Mouse (Mus musculus) kidney, embryonic 15.5 days (tissue): ENCODE measurements around the gene Nat8f2. TPM values are rescaled to one million over a fixed set of nuclear protein-coding genes. Genes with fewer than 3 reads are reported as not detected.
"Not testable (repeated sequence)": the region's sequence is repeated elsewhere in the genome, so short reads cannot be mapped to it uniquely, and the experiment has no call there.

Source experiments
- ATAC-seq: fragments of 200-750 bp; cut with Nextera tagmentation; replicated peaks from 2 replicates; pipeline ENCODE4 v1.8.0; 2017; ENCODE audit warnings: moderate TSS enrichment; ENCODE audit not compliant: low FRiP score
- H3K27ac ChIP-seq: fragments of 300-500 bp; sonication (generic); 2 replicates; pipeline ENCODE4 v1.5.1; 2015; ENCODE audit warnings: mild to moderate bottlenecking, inconsistent platforms
- H3K27me3 ChIP-seq: fragments of 300-500 bp; sonication (generic); 2 replicates; pipeline ENCODE4 v1.6.1; 2015; ENCODE audit warnings: inconsistent platforms
- H3K36me3 ChIP-seq: fragments of 300-500 bp; sonication (generic); 2 replicates; pipeline ENCODE4 v1.6.1; 2015; ENCODE audit warnings: inconsistent platforms
- H3K4me1 ChIP-seq: fragments of 300-500 bp; sonication (generic); 2 replicates; pipeline ENCODE4 v1.6.1; 2015; ENCODE audit warnings: inconsistent platforms
- H3K4me2 ChIP-seq: fragments of 300-500 bp; sonication (generic); 2 replicates; pipeline ENCODE4 v1.6.1; 2015; ENCODE audit warnings: moderate library complexity, mild to moderate bottlenecking, inconsistent platforms
- H3K4me3 ChIP-seq: fragments of 300-500 bp; sonication (generic); replicated peaks from 2 replicates; pipeline ENCODE4 v1.5.1; 2015; ENCODE audit warnings: mild to moderate bottlenecking, inconsistent platforms
- H3K9ac ChIP-seq: fragments of 300-500 bp; sonication (generic); 2 replicates; pipeline ENCODE4 v1.6.1; 2015; ENCODE audit warnings: mild to moderate bottlenecking, inconsistent platforms
- H3K9me3 ChIP-seq: fragments of 300-500 bp; sonication (generic); replicated peaks from 2 replicates; pipeline ENCODE4 v1.6.1; 2016; ENCODE audit warnings: inconsistent platforms
- WGBS: fragments of 180-500 bp; shearing (Covaris S2); methylation state at CpG from one replicate; pipeline ENCODE4 v1.1.7; 2015; ENCODE audit warnings: mixed read lengths; 5-methylcytosine and 5-hydroxymethylcytosine counted together
- polyA plus RNA-seq: library from polyadenylated mRNA; unstranded; fragments of >200 nt; fragmentation: Nextera tagmentation; extraction: Ambion mirVana; gene quantifications from 2 replicates; pipeline ENCODE4 v1.2.1, GENCODE M21; 2015

Gene Nat8f2
- polyA plus RNA-seq, 1 experiment from 2014 or later = 1.5 TPM

- not testable (repeated sequence) for H3K27ac ChIP-seq, H3K4me1 ChIP-seq, H3K27me3 ChIP-seq, ATAC-seq, H3K9me3 ChIP-seq, H3K4me2 ChIP-seq, H3K9ac ChIP-seq, H3K4me3 ChIP-seq, H3K36me3 ChIP-seq
- WGBS = 77% methylated on average over 7 of the region's 8 CpGs
Measured at GRCm38 (mm10) chr6:85898596-85899475, 29.9 kb upstream of the Nat8f2 start.

DNA sequence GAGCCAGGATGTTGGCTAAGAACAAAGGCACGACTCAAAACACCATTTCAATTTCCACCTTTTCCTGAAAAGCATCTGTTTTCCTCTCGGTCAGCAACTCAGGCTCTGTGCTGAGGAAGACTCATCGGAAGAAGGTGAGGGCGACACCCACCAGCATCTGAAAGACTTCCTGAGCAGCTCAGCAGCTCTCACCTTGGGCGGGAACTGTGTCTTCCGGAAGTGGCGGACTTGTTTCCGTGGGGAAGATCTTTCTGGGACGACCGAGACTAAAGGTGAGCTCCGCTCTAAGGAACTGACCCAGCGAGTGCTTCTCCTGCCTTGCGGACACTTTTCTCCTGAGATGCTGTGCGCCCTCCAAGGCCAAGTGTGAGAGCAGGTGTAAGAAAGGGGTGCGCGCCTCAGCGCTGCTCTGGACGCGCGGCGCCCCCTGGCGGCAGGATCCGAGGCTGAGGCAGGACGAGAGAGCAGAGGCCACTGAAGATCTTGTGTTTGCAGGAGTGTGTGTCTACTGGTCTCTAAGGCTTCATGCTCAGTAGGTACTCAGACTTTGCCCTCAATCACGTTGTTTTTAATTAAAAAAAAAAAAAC is 26.2 kb upstream of the Nat8f2 start:
- ATAC-seq, H3K4me3 ChIP-seq, H3K27me3 ChIP-seq, H3K9ac ChIP-seq, H3K36me3 ChIP-seq, H3K27ac ChIP-seq, H3K4me1 ChIP-seq, H3K4me2 ChIP-seq, H3K9me3 ChIP-seq: not testable (repeated sequence)
- WGBS = 77% methylated on average over 25 of the region's 25 CpGs

DNA sequence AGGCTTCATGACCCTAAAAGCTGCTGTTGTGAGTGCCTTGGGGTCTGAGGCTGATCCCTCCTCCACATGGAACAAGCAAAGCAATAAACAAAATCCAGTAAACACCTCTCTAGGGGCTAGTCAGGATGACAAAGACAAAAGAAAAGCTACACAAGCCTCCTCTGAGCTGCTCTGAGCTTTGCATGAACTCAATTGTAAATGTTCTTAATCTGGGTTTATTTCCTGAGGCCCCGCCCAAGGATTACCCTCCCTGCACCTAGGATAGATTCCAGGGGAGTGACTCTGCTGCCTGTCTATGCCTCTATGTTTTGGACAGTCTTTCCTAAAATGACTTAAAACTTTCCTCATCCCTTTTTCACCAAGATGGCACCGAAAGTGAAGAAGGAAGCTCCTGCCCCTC is 20.0 kb upstream of the Nat8f2 start:
- H3K36me3 ChIP-seq = no peaks in the 10 kb centered on the region
- H3K9ac ChIP-seq = no peak overlapping the region
- 89% methylated on average over 2 of the region's 2 CpGs for WGBS
- H3K9me3 ChIP-seq = peaks cover 12% of the 10 kb centered on the region; the same call in 1 of the 2 replicates
- no peak overlapping the region for H3K4me2 ChIP-seq
- no peak overlapping the region for H3K27ac ChIP-seq
- ATAC-seq = no peak
- H3K4me1 ChIP-seq = no peaks in the 10 kb centered on the region
- no peak overlapping the region for H3K4me3 ChIP-seq
- no peaks in the 10 kb centered on the region for H3K27me3 ChIP-seq

DNA sequence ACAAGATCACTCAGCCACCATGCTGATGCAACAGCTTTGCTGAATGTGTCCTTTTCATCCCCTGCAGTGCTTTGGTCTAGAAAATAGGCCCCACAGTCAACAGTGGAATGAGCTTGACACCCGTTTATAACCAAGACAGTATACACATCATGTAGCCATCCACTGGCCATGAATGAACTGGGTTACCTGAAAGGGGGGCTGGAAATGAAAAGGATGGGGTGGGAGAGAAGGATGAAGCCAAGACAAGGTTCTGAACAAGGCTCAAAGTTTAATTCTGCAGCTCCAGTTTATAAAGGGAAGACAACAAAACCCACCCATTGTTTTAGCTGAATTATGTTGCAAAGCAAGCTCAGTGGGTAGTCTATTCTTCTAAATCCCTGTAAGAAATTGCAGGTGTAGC is 15.4 kb upstream of the Nat8f2 start:
- H3K27me3 ChIP-seq = no peaks in the 10 kb centered on the region
- WGBS = 93% methylated on average over 1 of the region's 1 CpGs
- H3K4me2 ChIP-seq = no peak overlapping the region
- no peaks in the 10 kb centered on the region for H3K36me3 ChIP-seq
- H3K27ac ChIP-seq = no peak overlapping the region
- peaks cover 18% of the 10 kb centered on the region for H3K9me3 ChIP-seq
- H3K4me3 ChIP-seq = no peak overlapping the region
- H3K4me1 ChIP-seq = no peaks in the 10 kb centered on the region
- no peak for ATAC-seq
- no peak overlapping the region for H3K9ac ChIP-seq

GRCm38 (mm10) chr6:85883246-85883645 is 14.3 kb upstream of the Nat8f2 start:
- not testable (repeated sequence) for H3K27ac ChIP-seq, H3K27me3 ChIP-seq, H3K9ac ChIP-seq, H3K4me1 ChIP-seq, ATAC-seq, H3K4me2 ChIP-seq, H3K36me3 ChIP-seq, H3K4me3 ChIP-seq
- 92% methylated on average over 9 of the region's 9 CpGs for WGBS
- H3K9me3 ChIP-seq = peaks cover 18% of the 10 kb centered on the region

- Histone ChIP-seq H3K4me2 (no peak overlapping the region), H3K4me1 (peaks cover 18% of the 10 kb centered on the region; the same call in 1 of the 2 replicates), H3K4me3 (no peak overlapping the region), H3K27ac (no peak overlapping the region), H3K27me3 (no peaks in the 10 kb centered on the region), H3K9me3 (no peaks in the 10 kb centered on the region), H3K36me3 (no peaks in the 10 kb centered on the region), H3K9ac (no peak overlapping the region)
- no peak for ATAC-seq
- WGBS = 64% methylated on average over 8 of the region's 8 CpGs
Measured at GRCm38 (mm10) chr6:85867726-85868690, 950 bp downstream of the Nat8f2 start.

GRCm38 (mm10) chr6:85866995-85867394 is 2.0 kb downstream of the Nat8f2 start:
- H3K9ac ChIP-seq, H3K4me2 ChIP-seq, H3K9me3 ChIP-seq, H3K27ac ChIP-seq, H3K4me3 ChIP-seq, H3K27me3 ChIP-seq, ATAC-seq, H3K36me3 ChIP-seq: not testable (repeated sequence)
- WGBS = 85% methylated on average over 1 of the region's 1 CpGs
- peaks cover 18% of the 10 kb centered on the region; the same call in 1 of the 2 replicates for H3K4me1 ChIP-seq

GRCm38 (mm10) chr6:85866166-85866565 is 2.8 kb downstream of the Nat8f2 start:
- not testable (repeated sequence) for H3K9me3 ChIP-seq, H3K4me3 ChIP-seq, H3K27me3 ChIP-seq, H3K36me3 ChIP-seq, ATAC-seq, H3K4me2 ChIP-seq, H3K9ac ChIP-seq, H3K27ac ChIP-seq
- H3K4me1 ChIP-seq = peaks cover 18% of the 10 kb centered on the region; the same call in 1 of the 2 replicates
- WGBS = 85% methylated on average over 3 of the region's 3 CpGs

DNA sequence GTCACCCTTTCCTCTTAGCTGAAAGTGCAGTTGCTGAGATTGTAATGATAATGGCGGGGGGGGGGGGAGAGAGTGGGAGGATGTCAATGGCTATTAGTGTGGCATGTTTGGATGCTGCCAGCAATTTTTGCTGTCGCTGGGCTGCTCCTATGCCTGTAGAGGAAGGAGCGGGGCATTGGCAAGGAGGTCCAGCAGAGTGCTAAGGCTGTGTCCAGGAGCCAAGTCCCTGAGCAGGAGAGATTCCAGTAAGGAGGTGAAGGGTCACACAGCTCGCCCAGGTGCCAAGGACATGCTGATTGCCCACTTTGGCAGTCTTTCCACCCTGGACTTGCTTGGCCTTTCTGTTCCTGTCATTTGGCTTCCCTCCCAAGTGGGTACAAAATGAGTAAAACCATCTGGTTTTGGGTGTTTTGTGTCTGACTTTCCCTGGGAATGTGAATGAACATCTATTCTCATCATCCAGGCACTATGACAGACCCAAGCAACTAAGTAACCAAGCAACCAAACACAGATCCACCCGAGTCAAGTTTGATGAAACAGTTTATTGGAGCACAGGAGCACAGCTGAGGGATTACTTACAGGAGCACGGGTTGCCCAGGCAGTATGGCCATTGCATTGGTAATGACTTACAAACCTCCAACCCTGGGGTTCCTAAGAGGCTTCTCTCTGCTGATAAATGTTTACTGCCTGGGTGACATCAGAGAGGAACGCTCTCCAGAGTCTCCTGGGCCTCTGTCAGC is 3.9 kb downstream of the Nat8f2 start:
- WGBS = 62% methylated on average over 6 of the region's 7 CpGs
- not testable (repeated sequence) for H3K9ac ChIP-seq, H3K9me3 ChIP-seq, H3K27me3 ChIP-seq, ATAC-seq, H3K36me3 ChIP-seq, H3K4me2 ChIP-seq, H3K27ac ChIP-seq, H3K4me3 ChIP-seq
- H3K4me1 ChIP-seq = peaks cover 18% of the 10 kb centered on the region; the same call in 1 of the 2 replicates

GRCm38 (mm10) chr6:85863840-85864239 is 5.1 kb downstream of the Nat8f2 start:
- Histone ChIP-seq H3K4me2 (no peak overlapping the region), H3K9ac (no peak overlapping the region), H3K9me3 (no peaks in the 10 kb centered on the region), H3K27me3 (no peaks in the 10 kb centered on the region), H3K27ac (no peak overlapping the region), H3K4me3 (no peak overlapping the region), H3K4me1 (peaks cover 11% of the 10 kb centered on the region; the same call in 1 of the 2 replicates), H3K36me3 (no peaks in the 10 kb centered on the region)
- ATAC-seq = no peak
- 96% methylated on average over 2 of the region's 2 CpGs for WGBS

DNA sequence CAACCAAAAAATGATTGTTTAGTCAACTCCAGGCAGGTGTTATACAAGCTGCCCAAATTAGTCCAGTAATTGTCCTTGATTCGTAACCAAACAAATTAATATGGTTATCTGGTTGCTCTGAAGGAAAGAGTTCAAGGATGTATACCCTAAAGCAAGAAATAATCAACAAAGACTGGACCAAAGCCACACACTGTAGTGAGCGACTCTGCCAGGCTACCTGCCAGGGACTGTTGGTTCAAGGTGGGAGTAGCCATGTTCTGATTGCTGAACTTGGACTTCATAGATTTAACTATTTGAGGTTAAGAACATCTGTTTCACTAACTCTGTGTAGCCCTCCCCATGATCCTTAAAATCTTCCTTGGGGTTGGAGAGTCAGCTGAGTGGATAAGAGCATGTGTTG is 5.8 kb downstream of the Nat8f2 start:
- H3K4me1 ChIP-seq = peaks cover 4% of the 10 kb centered on the region; the same call in 1 of the 2 replicates
- H3K27me3 ChIP-seq = no peaks in the 10 kb centered on the region
- no peak overlapping the region for H3K9ac ChIP-seq
- H3K4me2 ChIP-seq = no peak overlapping the region
- 82% methylated on average over 2 of the region's 2 CpGs for WGBS
- H3K36me3 ChIP-seq = no peaks in the 10 kb centered on the region
- no peak overlapping the region for H3K27ac ChIP-seq
- ATAC-seq = no peak
- no peaks in the 10 kb centered on the region for H3K9me3 ChIP-seq
- no peak overlapping the region for H3K4me3 ChIP-seq
